Comparison of ENCODE assay signal across 7 mouse cellular contexts in genomic region chr1:151716024-151716710, GRCm38 (mm10). TPM values are rescaled to one million over a fixed set of nuclear protein-coding genes. Genes with fewer than 3 reads are reported as not detected.
DNase-seq lines count a peak whose midpoint lies in the region; ATAC-seq and TF ChIP-seq lines count a peak whose summit lies in the region.

No protein-coding gene starts in this region.

- 76% methylated on average over 11 of the region's 11 CpGs for WGBS in lung, embryonic 14.5 days
- WGBS in bone marrow, adult 2 months: 91% methylated on average over 11 of the region's 11 CpGs
- WGBS in heart, embryonic 11.5 days (ENCODE audit: insufficient replicate concordance): 71% methylated on average over 11 of the region's 11 CpGs

- no peak overlapping the region for H3K4me3 ChIP-seq in lung, embryonic 14.5 days (ENCODE audit: low read depth, low read length)
- no peak overlapping the region for H3K4me3 ChIP-seq in bone marrow, adult 2 months (replicated peaks; ENCODE audit: control insufficient read depth, low read depth, low read length)
- H3K4me3 ChIP-seq in heart, embryonic 11.5 days (ENCODE audit: low read depth, low read length): no peak overlapping the region

- no peak for TF ChIP-seq POLR2A in bone marrow, adult 2 months (IDR thresholded peaks at IDR 0.05; ENCODE audit: borderline replicate concordance, control insufficient read depth, low read depth, low read length)

- H3K36me3 ChIP-seq in lung, embryonic 14.5 days (ENCODE audit: insufficient read depth): no peaks in the 10 kb centered on the region
- no peaks in the 10 kb centered on the region for H3K36me3 ChIP-seq in splenic B cell, adult 2 months (ENCODE audit: control insufficient read depth, insufficient read depth, low read length, poor library complexity, severe bottlenecking)
- H3K36me3 ChIP-seq in heart, embryonic 11.5 days (ENCODE audit: control insufficient read depth, insufficient read depth, low read length): no peaks in the 10 kb centered on the region

- TF ChIP-seq CTCF in lung, embryonic 14.5 days (IDR thresholded peaks at IDR 0.05; ENCODE audit: low read depth): peak; percentile 58
- 0 out of 2 replicates have a peak, but pooled peaks have one; percentile 17 for TF ChIP-seq CTCF in bone marrow, adult 2 months (IDR thresholded peaks at IDR 0.05; ENCODE audit: control insufficient read depth, insufficient read depth, low read length)

- no peak overlapping the region for H3K4me2 ChIP-seq in lung, embryonic 14.5 days
- no peak overlapping the region for H3K4me2 ChIP-seq in heart, embryonic 11.5 days

- ATAC-seq in lung, embryonic 14.5 days (ENCODE audit: insufficient read depth): peak; percentile 38; the same call in 1 of the 2 replicates
- no peak for ATAC-seq in heart, embryonic 11.5 days (replicated peaks; ENCODE audit: insufficient number of reproducible peaks, low FRiP score, low TSS enrichment)

- H3K9ac ChIP-seq in lung, embryonic 14.5 days: no peak overlapping the region
- no peak overlapping the region for H3K9ac ChIP-seq in heart, embryonic 11.5 days (ENCODE audit: low read depth, low read length)

- DNase-seq in lung, embryonic 14.5 days: peak; percentile 36
- DNase-seq in lung, postnatal 25 days (ENCODE audit: low spot score): no peak
- DNase-seq in kidney, postnatal 10 days: peak; percentile 73
- DNase-seq in splenic B cell, adult 2 months (ENCODE audit: low read depth, low spot score): peak; percentile 36
- DNase-seq in left cerebral cortex, adult 8-10 months (ENCODE audit: low spot score in 2 of 2): no peak

- H3K9me3 ChIP-seq in lung, embryonic 14.5 days (ENCODE audit: low read depth, low read length): no peaks in the 10 kb centered on the region
- no peaks in the 10 kb centered on the region for H3K9me3 ChIP-seq in heart, embryonic 11.5 days (replicated peaks; ENCODE audit: control insufficient read depth, low read length)

- H3K27ac ChIP-seq in lung, embryonic 14.5 days (ENCODE audit: low read depth): no peak overlapping the region
- no peak overlapping the region for H3K27ac ChIP-seq in bone marrow, adult 2 months (ENCODE audit: control insufficient read depth, insufficient read depth, low read depth, low read length, poor library complexity)
- no peak overlapping the region for H3K27ac ChIP-seq in heart, embryonic 11.5 days (ENCODE audit: low read depth, low read length)

- H3K27me3 ChIP-seq in lung, embryonic 14.5 days (ENCODE audit: insufficient read depth, low read length): no peaks in the 10 kb centered on the region
- H3K27me3 ChIP-seq in splenic B cell, adult 2 months (ENCODE audit: control insufficient read depth, insufficient read depth, low read length, poor library complexity, severe bottlenecking): no peaks in the 10 kb centered on the region
- no peaks in the 10 kb centered on the region for H3K27me3 ChIP-seq in heart, embryonic 11.5 days (ENCODE audit: control insufficient read depth, insufficient read depth, low read length)

- H3K4me1 ChIP-seq in lung, embryonic 14.5 days (ENCODE audit: insufficient read depth): peaks cover 10% of the 10 kb centered on the region
- H3K4me1 ChIP-seq in bone marrow, adult 2 months (ENCODE audit: control insufficient read depth, insufficient read depth, low read length): no peaks in the 10 kb centered on the region; the same call in 1 of the 2 replicates
- H3K4me1 ChIP-seq in heart, embryonic 11.5 days (ENCODE audit: control insufficient read depth, insufficient read depth, low read length): no peaks in the 10 kb centered on the region

RNA-seq across cellular contexts. Expression of gene Edem3, which starts 39.0 kb away (rescaled TPM):
- polyA plus RNA-seq in lung, embryonic 14.5 days (2014; fragmentation: Nextera tagmentation; extraction: Ambion mirVana): 23.3 and 24.5 TPM in 2 replicates
- 4.0 and 8.6 TPM in 2 replicates for polyA plus RNA-seq in bone marrow, adult 2 months (2011; ENCODE audit: insufficient read depth, insufficient read length, low replicate concordance, missing spikeins)
- total RNA-seq in left cerebral cortex, adult 8-10 months (2022): 10 to 100 TPM; 34.2 to 35.5 (median 35.0) TPM
- 18.3 and 23.0 TPM in 2 replicates for polyA plus RNA-seq in heart, embryonic 11.5 days (2014; fragmentation: Nextera tagmentation; extraction: Ambion mirVana)

Comparison
In these comparisons a context has a peak if more than half of its experiments do, and no peak if none do; other contexts are left out.
1. DNase-seq: peak in lung, embryonic 14.5 days (single experiment), kidney, postnatal 10 days (single experiment) and splenic B cell, adult 2 months (single experiment); none in lung, postnatal 25 days (single experiment) and left cerebral cortex, adult 8-10 months (0 of 2).